Mouse (Mus musculus) frontal cortex, adult 2 months (tissue): ENCODE measurements at regions not wholly inside any gene's neighbourhood (a gene's known extent, or its start where the extent isn't known, plus 50 kb on each side); places are given as distances from the start of the nearest gene placed in this dataset.

Experiments
- DNase-seq, 2 experiments: peaks; one replicate each; pipeline ENCODE4 v3.0.0; 2022; ENCODE audit warnings: low spot score in 1 of 2; ENCODE audit errors: extremely low spot score in 1 of 2

DNA sequence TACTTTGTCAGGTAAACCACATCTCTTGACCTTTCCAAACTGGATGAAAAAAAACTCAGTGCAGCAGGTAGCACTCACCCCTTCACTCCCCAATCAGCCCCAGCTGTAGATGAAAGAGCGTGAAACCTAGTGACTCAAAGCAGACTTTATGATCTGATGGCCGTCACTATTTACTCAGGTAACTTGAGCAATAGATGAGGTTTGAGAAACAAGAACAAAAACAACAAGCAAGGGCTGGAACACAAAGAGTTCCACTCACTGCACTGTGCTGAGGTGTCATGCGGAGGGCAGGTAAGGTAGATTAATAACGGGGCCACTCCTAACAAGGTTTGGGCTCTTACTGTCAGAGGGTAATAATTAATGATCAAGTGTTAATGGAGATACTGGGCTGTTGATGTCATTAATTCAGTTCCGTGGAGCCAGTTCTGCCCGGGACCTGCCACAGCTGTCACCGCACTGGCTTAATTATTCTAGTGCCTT lies 170.4 kb upstream of the Zeb2 start:
- DNase-seq = no peak

DNA sequence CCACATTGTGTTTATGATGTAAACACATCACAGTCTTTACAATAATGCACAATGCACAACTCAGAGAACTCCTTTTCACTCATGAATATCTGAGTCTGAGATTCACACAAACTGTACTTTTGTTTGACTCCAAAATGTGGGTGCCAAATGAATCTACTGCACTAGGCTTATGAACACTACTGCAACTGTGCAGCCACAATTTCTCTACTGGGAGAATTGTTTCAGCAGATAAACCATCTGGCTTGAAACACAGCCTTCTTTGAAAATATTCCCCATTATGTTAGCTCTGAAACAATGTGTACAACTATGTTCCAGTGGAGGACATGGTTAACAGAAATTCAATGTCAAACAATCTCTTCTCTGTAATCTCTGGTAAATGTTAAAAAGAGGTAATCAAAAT lies 166.6 kb upstream of the Zeb2 start:
- DNase-seq = no peak

DNA sequence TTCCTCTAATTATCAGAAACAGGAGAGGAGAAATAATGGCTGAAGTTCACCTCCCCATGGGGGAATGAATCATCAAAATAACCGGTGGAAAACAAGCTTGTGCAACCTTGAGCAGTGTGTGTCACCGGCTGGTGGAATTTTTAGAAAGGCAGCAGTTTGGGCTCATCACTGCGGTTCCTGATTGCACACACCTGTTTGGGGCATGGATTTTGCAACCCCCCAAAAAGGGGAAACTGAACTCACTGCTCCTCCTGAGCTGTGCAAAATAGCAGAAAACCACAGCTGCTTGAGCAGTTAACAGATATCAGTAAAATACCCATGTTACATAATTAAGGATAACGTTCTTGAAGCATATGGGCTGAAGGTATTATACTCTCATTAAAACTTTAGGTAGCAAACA lies 162.3 kb upstream of the Zeb2 start:
- no peak for DNase-seq

DNA sequence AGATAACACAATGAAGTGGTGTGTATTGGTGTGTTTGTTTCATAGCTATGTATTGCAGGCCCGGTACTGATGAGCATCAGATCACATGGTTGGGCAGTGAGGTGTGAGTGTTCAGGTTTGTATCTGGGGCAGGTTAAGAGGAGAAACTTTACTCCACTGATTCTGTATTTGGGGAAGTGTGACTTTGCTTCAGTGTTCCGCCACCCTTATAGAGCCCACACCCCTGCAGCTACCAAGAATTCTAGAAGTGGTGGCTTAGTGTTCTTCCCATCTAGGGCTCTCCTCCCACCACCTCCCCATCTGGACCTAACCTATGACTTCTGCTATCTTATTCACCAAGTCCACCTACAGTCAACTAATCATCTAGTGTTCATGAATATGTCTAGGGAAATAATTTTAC lies 160.4 kb upstream of the Zeb2 start:
- DNase-seq = no peak

DNA sequence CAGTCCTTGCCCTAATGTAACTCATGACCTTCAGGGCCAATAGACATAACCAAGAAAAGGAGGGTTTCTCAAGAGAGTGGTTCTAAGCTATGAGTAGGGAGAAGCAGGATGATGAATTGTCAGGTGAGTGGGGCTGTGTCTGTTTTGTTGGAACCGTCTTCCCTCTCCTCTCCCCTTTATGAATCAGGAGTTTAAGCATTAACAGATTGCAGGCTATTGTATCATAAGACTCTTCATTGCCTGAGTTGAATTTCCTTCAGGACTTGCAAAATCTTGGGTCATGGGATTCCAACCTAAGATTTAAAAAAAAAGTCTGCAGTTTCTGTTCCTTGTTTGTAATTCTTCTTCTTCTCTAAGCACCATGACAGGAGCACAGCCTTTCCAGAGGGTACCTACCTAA lies 159.5 kb upstream of the Zeb2 start:
- no peak for DNase-seq

DNA sequence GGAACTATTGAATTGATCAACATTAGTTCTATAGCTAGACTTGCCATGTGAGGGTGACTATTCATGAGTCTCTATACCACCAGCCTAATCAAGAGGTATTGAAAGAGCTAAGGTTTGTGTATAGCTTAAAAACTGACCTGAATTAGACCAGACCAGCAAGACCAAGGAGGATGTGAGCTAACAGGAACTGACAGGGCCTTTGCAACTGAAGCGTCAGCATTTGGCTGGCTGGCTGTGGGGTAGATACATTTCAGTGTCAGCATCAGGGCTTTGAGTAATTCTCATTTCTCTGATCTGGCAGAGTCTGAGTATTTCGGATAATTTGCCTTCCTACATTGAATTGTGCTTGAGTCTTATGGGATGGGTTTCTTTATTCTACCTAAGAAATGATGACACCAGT lies 152.8 kb upstream of the Zeb2 start:
- DNase-seq = no peak

DNA sequence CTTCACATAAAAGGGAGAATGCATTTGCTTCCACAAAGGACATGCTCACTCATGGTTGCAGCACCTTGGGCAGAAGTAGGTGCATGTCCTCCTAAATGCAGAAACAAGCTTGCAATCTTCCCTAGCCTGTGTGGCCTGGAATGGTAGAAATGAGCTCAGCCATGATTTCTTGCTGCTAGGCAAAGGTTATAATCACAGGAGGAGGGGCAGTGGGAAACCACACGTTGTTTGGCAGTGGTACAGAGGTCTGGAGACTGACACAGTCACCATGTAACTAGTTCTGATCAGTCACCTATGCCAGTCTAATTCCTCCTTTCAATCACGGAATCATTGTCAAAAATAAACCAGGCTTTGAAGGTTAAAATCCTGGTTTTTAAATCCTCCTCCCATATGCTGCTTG lies 148.6 kb upstream of the Zeb2 start:
- no peak for DNase-seq

DNA sequence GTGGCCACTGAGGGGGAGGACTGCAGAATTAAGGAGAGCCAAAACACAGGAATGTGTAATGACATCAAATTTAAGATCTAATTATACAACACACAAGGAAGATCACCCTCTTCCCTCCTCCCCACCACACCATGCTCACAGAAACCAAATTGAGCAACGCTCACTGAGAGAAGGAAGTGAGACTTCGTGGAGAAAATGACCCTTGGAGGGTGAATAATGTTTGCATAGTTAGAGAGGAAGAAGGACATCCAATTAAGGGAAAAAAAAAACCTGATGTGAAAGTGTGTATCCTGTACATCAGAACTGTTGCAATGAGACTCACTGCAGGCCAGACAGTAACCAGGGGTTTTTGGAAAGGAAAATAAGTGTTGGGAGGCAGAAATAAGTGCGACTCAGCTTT lies 144.8 kb upstream of the Zeb2 start:
- no peak for DNase-seq

DNA sequence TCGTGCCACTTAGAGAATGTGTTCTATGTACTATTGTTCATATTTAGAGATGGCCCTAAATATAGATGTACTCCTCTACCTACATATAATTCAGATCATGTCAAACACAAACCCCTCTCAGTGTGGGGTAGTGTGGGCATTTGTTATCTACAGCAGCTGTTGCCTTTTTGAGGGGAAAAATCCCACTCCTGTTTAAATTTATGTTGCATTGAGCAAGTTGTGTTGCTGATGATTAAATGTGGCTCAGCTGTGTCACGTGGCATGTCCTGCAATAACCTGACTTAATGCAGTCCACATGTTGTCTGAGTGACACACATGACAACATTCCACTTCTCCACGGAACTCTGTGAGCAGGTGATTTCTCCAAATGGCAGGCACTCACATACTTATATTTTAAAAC lies 141.7 kb upstream of the Zeb2 start:
- DNase-seq = peak in 1 of 2 experiments; percentile 34

DNA sequence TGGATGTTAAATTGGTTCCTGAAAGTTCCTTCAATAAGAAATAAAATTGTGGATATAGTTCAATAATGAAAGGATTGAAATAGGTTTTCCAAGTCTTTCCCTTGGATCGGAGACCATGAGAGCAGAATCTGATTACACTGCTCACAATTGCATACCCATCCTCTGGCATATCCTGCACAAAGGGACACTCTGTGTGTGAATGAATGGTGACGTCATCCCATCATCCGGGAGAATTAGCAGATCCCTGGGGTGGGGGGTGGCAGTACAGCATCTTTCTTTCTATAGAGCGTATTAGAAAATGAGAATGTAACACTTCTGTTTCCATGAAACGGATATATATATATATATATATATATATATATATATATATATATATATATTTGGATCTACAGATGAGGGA lies 139.2 kb upstream of the Zeb2 start:
- DNase-seq = no peak

DNA sequence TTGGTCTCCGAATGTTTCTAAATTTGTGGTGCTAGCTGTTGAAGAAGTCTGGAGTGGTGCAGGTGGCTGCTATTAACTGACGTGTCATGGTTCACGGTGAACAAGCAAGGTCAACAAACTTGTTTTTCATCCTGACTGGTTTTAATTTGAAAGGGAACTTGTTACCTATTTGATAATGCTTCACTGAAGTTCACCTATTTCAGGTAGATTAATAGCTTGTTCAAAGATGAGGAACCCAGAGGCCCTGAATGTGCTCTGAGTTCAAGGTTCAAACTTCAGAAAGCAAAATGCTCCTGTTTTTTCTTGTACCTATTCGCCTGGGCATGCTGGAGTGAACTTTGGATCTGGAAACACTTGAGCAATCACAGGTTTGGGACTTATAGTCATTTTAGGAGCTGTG lies 136.7 kb upstream of the Zeb2 start:
- DNase-seq = no peak

DNA sequence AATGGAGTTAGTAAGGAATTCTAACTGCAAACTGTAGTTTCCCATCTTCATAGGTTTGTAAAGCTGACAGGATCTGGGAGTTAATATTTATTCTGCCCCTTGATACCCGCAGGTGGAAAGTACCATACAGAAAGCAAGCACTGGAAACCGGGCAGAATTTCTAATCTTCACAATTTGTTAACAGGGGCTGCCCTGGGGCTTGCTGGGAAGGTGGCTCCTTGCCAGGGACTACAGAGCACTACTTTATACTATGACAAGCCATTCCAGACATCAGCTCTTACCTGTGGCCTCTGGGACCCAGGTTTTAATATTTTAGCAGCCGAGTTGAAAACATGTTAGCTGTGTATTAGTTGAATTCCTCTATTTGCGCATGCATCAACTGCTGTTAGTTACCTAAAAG lies 135.1 kb upstream of the Zeb2 start:
- DNase-seq = no peak

DNA sequence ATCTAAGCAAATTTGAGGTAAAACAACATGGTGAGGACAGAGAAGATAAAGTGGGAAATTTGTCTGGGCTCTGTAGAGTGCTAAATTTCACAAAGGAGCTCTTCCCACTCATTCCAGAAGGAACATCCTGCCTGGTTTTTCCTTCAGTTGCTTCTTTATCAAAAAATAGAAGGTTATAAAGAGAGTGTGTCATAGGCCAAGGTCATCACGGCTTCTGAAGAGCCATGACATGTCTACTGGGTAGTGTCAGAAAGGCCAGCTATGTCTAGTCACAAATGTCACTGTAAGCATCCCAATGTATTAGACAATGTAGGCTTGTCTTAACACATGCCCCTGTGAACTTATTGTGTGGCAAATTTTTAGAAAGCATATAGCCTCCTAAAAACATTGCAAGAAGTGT lies 132.5 kb upstream of the Zeb2 start:
- DNase-seq = no peak

DNA sequence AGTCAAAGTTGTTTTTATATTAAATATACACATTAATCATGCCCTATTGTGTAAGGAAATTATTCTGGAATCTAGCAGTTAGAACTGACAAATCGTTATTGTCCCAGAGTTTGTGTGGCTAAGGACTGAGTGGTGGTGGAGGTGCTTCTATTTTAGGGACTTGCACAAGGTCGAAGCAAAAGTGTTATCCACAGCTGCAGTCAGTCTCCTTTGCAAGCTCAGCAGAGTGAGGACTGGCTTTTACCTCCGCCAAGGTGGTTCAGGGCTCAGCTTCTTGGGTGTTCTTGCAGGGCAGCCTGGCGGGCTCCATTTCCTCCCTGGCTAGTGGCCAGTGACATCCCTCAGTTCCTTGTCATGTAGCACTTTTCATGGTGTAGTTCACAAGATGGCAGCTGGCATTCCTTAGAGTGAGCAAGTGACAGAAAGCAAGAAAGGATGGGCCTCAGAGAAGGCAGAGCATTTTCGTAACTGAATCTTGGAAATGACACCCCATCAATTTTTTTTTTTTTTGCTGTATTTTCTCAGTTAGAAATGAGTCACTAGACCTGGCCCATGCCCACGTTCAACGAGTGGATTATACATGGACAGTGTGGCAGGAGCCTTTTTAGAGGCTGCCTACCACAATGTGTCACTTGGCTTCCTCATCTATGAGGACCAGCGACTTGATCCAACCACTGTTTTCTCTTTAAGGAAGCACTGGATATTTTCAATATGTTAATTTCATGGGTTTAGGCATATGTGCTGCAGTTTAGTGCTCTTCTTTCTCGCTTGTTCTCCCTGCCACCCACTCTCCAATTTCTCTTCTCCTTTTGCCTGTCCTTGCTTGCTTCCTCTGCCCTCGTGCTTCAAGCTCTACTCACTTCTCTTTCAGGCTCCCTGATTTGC lies 129.1 kb upstream of the Zeb2 start:
- peak; percentile 58 to 66 for DNase-seq

DNA sequence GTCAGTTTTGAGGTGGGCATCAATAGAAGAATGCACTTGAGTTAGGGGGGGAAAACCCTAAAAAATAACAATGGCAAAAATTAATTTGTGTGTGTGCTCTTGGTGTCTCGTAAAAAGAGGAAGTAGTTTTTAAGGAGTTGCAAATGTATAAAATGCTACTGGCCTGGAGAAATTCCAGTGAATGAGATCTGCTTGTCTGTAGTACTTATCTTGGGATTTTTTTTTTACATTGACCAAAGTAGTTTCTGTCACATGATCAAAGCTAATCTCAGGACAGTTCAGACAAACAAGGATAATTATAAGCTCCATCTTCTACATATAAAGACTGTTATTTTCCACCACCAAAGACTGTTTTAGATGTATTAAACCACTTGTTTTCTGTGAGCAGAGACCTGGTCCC lies 128.3 kb upstream of the Zeb2 start:
- DNase-seq = no peak

DNA sequence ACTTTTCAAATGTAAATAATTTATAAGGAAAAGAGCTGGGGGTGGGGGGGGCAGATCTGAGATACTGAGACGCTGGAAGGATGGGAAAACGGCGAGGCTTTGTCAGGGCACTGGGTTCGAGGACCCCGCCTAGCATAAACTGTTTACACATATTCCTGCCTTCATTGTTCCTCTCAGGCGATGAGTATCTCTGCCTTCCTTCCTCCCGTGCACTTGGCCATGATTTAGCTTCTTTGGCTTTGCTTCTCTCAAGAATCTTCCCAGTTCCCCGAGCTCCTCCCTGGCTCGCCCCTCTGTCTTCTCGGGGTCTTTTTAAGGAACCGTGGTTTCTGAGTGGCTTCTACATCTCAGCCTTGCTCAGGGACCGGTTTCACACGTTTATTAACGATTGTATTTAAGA lies 127.3 kb upstream of the Zeb2 start:
- no peak for DNase-seq

DNA sequence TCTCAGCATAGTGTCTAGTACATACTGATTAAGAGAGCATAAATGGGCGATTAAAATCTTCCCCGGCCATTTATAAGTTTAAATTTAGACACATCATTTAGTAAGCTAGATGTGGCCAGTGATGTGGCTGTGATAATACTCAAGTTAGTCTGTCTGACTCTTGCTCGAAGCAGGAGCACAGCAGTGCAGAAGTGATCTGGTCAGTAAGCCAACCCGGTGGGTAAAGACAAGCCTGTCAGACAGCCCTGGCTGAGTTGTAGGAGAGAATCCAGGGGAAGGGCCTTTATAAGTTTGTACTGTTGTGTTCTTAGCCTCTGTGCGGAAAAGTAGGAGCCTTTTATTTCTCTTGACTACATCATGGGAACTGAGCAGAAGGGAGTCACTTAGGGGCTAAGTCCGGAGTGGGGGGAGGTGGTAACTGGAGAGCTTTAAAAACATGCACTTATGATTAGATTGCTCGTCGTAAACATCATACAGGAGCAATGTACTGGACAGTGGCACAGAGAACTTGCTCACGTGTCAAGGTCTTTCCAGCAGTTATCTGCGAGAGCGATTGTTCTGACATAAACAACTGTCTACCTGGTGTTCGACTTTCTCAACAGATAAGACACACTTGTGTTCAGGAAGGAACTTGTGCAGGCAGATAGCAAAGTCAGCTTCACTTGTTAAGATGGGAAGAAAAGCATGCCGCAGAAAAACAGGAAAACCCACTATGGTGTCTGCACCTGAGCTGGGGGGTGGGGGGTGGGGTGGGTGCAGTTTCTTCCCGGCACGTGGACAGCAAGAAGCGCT lies 122.5 kb upstream of the Zeb2 start:
- no peak for DNase-seq

DNA sequence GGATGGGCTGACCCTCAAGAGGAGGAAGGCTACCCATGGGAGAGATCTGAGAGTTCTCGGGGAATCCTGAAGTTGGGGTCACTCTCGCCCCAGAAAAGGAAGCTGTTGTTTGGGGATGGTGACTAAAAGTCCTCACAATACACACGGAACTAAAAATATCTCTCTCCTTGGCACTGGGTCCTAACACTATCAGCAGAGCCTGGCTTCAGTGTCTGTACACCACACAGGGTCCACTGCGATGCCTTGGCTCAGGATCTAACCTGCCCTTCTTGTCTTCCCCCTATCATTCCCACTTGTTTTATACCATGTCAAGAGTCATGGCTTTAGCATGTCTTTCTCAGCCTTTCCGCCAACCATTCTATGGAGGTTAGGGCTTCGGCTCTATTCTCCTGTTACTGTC lies 121.8 kb upstream of the Zeb2 start:
- no peak for DNase-seq

DNA sequence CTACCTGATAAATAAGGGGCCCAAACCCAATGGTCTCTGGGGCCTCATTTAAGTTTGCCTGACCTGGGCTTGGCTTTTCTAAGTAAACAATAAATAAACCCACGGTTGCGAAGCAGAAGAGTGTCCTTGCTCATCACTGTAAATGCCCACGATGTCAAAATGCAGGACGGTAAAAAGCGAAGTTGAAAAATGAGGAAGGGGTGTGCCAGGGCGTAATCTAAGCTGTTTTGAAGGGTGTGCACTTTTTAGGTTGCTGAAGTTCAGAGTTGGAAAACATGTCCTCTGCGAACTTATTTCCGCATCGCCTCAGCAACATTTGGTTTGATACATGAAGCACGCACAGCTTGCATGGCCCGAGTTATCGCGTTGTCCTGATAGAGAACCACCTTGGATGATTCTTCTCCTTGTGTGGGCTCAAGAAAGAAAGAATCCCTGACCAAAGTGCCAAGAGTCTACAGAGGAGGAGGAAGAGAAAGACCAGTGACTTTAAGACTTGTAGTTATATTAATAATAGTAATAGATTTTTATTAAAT lies 119.0 kb upstream of the Zeb2 start:
- DNase-seq = no peak

DNA sequence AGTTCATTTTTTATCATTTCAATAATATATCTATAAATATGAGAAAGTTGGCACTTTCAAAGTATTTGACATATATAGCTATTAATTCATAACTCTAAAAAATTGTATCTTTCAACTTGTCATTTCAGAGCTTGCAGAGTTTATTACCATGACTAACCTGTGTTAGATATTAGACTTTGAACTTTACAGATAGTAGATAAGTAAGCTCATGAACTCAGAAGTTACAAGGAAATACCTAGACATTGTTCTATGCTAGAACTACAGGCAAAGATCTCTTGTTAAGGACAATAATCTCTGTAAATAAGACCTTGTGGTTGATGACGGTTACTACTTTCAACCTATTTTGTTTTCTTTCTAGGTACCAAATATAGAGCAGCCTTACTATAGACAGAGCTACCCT lies 117.0 kb upstream of the Zeb2 start:
- no peak for DNase-seq

DNA sequence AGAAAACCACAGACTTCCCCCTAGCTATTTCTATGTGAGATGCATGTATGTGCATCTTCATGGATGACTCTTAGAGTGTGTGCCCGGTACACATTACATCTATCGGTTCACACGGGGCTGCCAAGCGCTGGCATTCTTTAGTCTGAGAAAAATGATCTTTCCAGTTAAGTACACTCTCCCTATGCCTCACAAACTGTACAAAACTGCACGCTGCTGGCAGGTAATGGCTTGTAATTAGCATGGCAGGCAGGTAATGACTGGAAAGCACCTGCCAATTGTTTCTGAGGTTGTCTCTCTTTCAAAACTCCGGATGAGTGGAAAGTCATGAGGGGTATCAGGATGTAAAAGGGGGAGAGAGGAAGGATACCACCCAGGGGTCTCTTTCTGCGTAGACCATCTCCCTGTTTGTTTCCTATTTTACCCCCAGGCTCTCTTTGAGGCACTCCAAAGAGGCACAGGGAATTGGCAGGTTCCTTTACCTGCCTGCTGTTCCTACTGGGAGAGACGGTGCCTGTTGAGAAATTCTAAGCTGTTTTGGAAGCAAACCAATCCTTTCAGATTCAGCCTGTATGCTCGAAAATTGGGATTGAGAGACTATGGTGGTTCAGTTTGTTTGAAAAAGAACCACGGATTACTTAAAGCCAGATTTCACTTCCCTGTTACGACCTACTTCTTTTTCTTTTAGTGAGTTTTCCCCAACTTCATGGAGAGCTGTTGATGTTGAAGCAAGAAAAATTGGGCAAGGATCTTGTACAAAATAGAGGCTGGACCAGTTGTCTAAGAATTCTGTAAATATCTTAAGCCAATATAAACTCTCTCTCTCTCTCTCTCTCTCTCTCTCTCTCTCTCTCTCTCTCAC lies 113.4 kb upstream of the Zeb2 start:
- no peak for DNase-seq
